Mouse (Mus musculus): ENCODE results near the gene Itgb6.

Gene Itgb6

GRCm38 (mm10) chr2:60672973-60673954, 49.2 kb downstream of the Itgb6 start:
- no peak for DNase-seq

- no peak for DNase-seq
Observed at GRCm38 (mm10) chr2:60671215-60671614, 51.2 kb downstream of the Itgb6 start.

- DNase-seq = no peak
Observed at GRCm38 (mm10) chr2:60663071-60663470, 59.4 kb downstream of the Itgb6 start.

DNA sequence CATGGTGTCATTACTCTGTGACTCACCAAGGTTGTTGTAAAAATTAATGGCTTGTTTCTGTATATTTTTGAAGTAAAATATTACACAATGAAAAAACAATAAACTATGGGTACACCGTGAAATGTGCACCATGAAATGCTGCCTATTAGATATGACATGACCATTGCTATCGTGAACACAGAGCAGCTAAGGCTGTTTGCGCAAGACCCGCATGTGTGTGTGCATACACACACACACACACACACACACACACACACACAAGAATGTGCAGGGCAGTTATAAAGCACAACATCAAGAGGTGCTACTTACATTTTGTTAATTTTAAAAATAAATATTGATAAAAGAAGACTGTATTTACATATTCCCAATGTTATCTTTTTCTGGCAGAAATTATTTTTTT, 62.5 kb downstream of the Itgb6 start:
- DNase-seq = no peak

GRCm38 (mm10) chr2:60658992-60659391, 63.5 kb downstream of the Itgb6 start:
- no peak for DNase-seq

DNA sequence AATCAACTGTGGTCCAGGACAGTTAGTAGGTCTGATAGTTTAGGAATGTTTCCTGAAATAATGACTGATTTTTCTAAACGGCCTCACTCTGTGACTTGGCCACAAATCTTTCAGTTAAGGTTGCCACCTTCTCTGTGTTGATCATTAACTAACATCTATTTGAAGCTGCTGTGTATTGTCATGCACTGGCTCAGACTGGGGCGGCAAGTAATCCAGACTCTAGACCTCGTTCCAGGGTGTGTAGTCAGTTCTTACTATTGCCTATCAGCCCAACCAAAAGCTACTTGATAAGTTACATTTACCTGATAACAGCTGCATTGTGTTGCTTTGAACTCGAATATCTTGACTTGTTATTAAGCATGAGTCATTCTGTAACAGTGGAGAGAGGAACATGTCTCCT, 67.6 kb downstream of the Itgb6 start:
- no peak for DNase-seq

- DNase-seq = no peak
Observed at GRCm38 (mm10) chr2:60650155-60650554, 72.3 kb downstream of the Itgb6 start.

DNA sequence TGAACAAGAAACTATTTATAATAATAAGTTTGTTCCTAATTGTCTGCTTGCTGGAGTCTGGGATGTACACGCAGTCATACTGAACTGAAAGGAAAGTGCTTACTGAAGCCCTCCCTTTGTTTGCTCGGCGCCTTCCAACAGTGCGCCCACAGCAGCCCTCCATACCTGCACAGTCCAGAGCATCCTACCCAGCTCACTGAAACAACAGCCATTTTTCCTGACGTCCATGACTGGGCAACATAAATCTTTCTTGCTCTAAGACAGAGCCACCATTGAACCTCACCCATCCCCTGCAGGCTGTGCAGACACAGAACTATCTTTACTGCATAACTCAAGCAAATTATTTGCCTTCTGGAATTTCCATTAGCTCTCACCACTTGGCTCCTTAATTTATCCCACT, 74.8 kb downstream of the Itgb6 start:
- no peak for DNase-seq

DNA sequence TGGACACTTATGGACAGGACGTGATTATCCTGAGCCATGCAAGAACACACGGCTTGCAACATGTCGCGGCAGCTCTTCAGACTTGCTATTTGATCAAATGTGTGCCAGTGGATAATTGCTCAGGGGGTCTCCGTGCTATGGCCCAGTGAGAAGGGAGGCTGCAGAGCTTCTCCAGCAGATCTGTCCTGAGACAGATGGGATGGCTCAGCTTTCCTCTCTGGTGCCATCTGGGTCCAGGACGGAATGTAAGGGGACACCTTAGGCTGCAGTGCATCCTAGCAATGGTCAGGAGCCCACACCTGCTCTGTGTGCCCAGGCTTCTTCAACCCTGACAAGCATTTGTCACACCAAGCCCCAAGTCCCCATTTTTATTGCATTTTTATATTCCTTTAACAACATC, 75.9 kb downstream of the Itgb6 start:
- DNase-seq = no peak

DNA sequence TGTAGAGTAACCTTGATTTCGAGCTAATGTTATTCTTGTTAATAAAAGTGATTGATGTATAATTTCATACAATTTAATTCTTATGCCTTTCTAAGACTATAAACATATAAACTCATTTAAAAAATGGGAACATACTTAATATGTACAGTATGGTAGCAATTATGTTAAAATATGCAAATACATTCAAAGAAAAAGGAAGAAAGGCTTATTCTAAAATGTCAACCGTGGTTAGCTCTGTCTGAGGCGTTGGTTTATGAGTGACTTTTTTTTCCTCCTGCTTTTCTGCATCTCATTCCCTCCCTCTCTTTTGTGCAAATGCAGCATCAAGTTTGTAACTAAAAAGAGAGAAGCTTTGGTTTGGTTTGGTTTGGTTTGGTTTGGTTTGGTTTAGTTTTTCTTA, 79.0 kb downstream of the Itgb6 start:
- DNase-seq = no peak

DNA sequence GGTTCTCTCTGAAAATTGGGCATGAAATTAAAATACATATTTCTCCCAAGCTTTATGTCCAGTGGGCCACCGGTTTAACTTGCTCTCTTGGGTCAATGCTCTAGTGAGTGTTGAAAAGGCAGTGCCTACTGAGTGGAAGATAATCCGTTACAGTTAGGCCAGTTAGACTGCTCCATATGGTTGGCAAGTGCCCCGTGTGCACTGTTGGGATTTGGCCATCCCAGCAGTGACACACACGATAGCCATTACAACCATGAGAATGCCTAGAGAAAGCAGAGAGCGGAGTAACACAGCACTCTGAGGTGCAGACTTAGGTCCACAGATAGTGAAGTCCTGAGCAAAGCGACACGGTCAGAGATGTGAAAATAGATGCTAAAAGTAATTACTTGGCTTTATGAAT, 79.8 kb downstream of the Itgb6 start:
- DNase-seq = no peak

DNA sequence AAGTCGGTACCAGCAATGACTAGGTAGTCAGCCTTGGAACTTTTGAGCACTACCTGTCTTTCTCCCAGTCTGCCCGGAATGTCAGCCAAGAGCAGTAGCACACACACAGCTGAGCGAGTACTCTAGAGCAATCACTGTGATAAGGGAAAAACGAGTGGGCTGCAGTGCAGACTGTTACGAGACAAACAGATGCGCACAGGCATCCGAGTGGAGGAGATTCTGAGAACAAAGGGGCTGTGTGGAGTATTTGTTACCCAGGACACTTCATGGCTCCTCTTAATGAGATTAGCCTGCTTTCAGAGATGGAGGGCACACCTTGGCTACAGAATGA, 82.1 kb downstream of the Itgb6 start:
- DNase-seq = no peak

DNA sequence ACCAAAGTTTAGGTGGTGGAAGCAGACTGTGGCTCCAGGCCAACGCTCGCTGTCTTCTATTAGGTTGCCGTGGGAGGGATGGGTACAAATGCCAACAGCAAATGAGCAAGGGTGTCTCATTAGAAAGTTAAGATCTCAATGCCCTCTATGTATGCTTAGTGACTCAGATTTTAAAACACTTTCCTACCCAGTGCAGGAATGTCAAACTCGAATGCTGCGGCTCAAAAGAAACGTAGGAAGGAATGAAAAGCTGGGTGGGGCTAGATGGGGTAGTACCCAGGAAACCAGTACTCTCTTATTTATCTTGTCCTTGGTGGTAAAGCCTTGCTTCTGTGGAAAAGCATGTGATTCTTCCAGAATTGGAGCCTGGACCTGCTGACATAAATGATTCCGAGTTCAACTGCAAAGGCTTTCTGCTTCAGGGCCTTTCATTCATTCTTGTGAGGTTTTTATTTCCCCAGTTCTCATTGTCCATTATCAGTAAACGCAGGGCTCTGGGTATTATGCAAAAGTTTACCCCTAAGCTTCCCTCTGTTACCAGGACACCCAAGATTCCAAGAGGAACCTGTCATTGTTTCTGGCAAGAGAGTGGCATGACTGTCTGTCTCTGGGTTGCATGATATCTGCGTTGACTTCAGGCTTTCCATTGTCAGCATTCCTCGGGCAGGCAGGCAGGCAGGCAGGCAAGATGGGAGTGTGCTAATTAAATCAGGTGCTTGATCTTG, 82.7 kb downstream of the Itgb6 start:
- no peak for DNase-seq

GRCm38 (mm10) chr2:60636910-60637761, 85.3 kb downstream of the Itgb6 start:
- no peak for DNase-seq

- DNase-seq = no peak
Observed at GRCm38 (mm10) chr2:60636481-60636880, 86.0 kb downstream of the Itgb6 start.

GRCm38 (mm10) chr2:60636038-60636437, 86.4 kb downstream of the Itgb6 start:
- no peak for DNase-seq

- no peak for DNase-seq
Observed at GRCm38 (mm10) chr2:60632791-60633190, 89.7 kb downstream of the Itgb6 start.

DNA sequence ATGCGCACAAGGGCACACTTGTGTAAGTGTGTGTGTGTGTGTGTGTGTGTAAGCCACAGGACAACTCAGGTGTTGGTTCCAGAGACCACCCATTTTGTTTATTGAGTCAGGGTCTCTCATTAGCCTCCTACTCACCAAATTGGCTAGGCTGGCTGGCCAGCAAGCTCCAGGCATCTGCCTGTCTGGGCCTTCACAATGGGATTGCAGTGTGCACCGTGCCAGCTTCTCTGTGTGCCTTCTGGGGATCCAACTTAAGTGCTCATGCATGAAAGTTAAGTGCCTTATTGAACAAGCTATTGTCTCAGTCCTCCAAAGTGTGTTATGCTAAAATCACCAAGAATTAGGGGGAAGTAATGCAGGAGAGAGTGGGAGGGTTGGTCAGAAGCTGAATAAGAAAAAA, 92.1 kb downstream of the Itgb6 start:
- DNase-seq = no peak

GRCm38 (mm10) chr2:60627952-60628351, 94.5 kb downstream of the Itgb6 start:
- no peak for DNase-seq

DNA sequence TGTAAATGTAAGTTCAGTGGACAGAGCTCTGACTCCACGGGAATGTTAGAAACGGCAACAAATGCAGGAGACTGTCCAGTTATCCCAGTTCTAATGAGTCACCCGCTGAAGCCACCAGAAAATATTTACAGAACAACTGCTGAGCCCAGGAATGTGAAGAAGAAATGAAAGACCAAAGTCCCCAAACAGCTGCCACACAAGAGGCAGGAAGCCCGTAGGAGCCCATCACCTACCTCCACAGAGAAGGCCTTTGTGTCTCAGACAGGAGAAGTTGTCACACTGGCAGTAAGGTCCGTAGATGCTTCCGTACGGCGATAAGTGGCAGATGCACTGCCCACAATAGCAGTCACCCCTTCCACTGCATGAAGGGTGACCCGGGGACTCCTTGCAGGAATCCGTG, 94.9 kb downstream of the Itgb6 start:
- DNase-seq = no peak

GRCm38 (mm10) chr2:60625766-60626165, 96.7 kb downstream of the Itgb6 start:
- no peak for DNase-seq

DNA sequence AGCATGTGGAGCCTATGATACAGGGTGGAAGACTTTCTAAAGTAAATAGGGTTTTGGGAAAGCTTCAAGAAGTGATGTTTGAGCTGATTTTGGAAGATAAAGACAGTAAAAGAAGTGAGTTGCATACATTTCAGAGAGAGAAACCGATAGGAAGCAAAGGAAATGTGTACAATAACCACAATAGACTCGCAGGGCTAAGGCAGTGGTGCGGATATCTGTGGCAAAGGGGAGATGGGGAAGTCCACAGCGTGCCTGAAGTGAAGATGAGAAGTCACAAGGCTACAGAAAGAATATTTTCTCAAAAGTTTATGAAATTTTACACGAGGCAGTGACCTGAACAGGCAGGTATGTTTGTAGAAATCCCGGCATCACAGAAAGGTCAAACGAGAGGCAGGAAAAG, 100.3 kb downstream of the Itgb6 start:
- no peak for DNase-seq

DNA sequence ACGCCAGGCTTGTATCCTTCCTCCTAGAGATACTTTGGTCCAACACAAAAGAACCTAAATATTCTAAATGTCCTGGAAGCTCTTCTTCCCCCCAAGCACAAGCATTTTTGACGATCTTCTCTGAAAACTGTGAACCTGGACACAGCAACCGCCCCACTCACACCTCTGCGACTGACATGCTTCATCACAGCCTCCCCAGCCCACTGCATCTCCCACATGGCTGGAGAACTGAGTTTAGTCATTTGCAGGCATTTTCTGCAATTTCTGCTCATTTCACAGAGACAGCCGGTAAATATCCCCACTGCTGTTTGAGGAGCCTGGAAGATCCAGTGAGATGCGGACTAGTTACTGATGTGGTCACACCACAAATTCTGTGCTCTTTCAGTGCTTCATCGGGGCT, 107.7 kb downstream of the Itgb6 start:
- no peak for DNase-seq

Data from thymus, adult 18-20 months (tissue).